Mouse (Mus musculus) layer of hippocampus, adult 18-20 months (tissue): ENCODE measurements around the gene Ralgps1. TPM values are rescaled to one million over a fixed set of nuclear protein-coding genes. Genes with fewer than 3 reads are reported as not detected.

Experiments
- DNase-seq, 2 experiments: peaks; one replicate each; pipeline ENCODE4 v3.0.0; 2022; ENCODE audit warnings: low spot score in 2 of 2
- long read RNA-seq: library from polyadenylated mRNA; stranded (forward); transcript quantifications from one replicate; pipeline ENCODE4 v2.0.0, GENCODE M21; 2021
- total RNA-seq, 2 experiments: library from RNA; stranded (reverse); gene quantifications; 2 replicates each; pipeline ENCODE4 v1.2.3; 2021

The Ralgps1 gene
- total RNA-seq, result 10 to 100 TPM; 60.3 to 62.4 TPM
- long read RNA-seq, full-length matches to known transcripts, result 26 of 54 reads
- long read RNA-seq, partial matches to known transcripts, result 6 of 54 reads
- long read RNA-seq, other reads (novel, unspliced or antisense), result 22 of 54 reads

DNA sequence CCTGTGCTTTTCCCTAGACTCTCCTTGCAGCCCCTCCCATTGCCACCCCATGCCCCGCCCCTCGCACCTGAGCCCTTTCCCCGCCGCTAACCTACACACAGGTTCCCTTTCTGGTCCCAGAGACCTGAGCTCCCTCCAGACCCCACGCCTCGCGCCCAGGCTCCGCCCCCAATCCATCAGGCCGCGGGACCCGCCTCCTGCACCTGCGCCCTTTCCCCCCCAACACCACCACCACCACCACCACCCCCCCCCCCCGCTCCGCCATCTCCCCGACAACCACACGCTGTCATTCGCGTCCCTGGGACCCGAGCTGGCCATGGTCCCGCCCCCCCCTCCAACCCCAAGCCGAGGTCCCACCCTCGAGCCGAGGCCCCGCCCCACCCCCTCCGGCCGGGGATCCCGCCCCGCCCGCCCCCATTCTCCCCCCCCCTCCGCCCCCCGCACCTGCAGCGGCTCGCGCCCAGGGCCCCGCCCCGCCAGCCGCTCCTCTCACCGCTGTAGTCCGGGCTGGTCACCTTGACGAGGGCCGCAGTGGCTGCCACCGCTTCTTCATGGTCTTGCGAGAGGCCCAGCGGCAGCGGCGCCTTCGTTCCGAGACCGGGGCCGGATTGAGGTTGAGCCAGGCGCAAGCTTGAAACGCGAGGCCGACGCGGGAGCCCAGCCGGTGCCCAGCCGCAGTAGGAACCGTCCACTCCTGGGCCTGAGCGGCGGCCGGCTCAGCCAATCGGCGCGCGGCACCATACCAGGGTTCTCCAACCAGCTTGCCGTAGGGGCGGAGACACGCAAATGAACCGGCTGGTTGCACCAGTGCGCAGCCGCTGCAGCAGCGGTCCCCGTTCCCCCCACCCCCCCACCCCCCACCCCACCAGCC is at the start of gene Ralgps1:
Gene Ralgps1, minus strand, starts transcription at position 710 of the 871 bp plus-strand sequence.
- DNase-seq, result peak; percentile 96 to 99

DNA sequence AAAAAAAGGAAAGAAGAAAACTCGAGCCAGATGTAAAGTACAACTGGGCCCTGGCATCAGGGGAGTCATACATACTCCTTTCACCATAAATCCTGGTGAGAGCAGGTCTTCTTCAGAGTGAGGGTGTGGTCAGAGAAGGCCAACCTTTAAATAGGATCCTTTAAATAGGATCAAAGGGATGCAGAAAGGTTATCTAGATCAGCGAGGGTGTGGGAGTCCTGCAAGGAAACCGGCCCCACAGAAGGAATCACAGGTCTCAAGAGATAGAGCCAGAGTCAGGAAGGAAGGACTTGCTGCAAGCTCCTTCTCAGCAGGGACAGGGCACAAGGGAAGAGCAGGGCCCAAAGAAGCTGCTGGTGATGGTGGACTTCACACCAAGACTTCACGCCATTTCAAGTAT is 46.2 kb upstream of the Ralgps1 start:
- DNase-seq, result no peak

DNA sequence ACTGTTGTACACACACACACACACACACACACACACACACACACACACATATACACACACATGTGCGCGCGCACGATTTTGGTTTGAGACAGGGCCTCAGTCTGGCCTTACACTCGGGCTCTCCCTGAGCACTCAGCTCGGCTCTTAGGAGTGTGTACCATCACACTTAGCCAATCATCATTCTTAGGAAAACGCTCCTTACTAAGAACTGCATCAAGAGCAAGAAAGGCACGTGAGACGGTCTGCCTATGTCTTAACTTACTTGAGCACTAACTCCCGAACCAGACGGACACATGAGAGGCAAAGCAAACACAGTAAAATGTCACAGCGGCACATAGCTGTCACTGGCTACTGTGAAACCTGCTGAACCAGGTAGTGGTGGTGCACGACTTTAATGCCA is 42.7 kb upstream of the Ralgps1 start:
- no peak for DNase-seq

DNA sequence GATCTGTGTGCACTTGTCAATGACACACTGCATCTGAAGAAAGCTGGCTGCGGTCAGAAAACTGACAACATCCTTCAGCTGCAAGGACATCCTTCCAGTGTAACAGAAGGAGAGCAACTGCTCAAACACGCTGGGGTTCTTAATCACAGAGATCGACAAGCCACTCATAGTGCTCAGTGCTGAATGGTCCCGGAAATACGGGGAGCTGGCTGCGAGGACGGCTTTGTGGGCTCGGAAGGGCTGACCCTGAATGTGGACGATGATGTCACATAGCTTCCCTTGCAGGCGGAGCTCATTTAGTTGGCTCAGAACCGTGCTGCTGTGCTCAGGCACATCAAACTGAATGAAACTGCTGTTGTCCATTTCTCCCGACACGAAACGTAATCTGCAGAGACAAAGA is 40.8 kb upstream of the Ralgps1 start:
- no peak for DNase-seq

DNA sequence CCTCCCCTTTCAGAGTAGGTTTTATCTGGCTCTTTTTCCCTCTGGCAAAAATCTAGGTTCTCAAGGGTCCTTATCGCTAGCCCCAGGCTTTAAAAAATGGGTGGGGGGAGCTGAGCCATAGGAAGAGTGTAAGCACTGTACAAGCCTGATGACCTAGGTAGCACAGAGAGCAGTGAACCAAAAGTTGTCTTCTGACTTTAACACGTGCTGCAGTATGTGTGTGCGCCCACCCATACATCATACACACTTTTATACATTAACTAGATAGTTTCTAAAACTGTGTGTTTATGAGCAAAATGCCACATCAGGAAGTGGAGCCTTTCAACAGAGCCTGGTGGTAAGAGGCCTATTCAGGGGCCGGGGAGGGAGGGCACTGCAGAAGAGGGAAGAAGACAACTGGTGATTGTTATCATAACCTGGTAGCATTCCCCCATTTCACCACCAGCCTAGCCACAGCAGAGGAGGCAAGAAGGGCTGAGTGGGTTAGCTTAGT is 32.3 kb upstream of the Ralgps1 start:
- DNase-seq, result no peak

DNA sequence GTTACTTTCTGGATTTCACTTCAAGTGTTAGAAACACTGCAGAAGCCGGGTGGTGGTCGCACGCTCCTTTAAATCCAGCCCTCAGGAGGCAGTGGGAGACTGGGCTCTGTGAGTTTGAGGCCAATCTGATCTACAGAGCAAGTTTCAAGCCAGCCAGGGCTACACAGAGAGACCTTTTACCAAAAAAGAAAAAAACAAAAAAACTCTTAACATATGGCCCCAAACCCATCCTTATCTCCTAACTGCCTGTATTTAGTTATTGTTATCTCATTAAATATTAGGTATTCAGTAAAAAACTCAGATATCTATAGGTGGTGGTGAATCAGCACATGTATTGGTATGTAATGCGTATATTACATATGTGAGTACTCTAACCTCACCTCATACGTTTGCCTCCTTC is 31.4 kb upstream of the Ralgps1 start:
- DNase-seq, result no peak

DNA sequence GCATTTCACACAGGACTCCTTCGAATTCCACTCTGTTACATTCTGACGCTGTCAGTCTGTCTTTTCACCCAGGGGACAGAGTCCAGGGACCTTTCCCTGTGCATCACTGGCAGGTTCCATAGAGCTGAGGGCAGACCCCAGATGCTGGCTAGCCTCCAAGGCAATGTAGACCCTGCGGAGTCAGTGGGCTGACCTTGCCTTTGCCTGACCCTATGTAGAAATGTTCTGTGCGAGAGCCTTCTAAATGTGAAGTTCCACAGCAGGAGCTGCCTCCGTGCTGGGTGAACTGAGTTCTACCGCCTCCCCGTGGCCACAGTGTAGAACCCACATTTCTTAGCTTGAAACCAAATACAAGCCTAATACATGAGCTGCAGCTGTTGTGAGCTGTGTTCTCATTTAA is 30.9 kb upstream of the Ralgps1 start:
- DNase-seq, result peak; percentile 51 to 78

DNA sequence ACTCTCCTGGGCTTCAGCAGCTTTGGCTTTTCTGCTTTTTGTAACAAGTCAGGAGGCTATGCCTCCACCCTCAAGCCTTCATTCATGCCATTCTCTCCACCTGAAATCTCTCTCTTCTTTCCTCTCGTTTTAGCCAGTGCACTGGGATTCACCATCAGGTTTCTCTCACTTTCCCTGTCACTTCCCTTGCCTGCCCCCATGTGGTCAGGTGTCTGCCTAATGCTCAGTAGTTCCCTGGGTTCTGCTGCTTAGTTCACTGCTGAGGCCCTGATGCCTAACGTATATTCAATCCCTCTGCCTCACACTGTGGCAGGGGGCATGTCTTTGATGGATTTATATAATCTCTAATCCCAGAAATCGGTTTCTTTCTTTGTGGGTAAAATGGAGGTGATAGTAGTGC is 29.9 kb upstream of the Ralgps1 start:
- DNase-seq, result peak in 1 of 2 experiments; percentile 38

DNA sequence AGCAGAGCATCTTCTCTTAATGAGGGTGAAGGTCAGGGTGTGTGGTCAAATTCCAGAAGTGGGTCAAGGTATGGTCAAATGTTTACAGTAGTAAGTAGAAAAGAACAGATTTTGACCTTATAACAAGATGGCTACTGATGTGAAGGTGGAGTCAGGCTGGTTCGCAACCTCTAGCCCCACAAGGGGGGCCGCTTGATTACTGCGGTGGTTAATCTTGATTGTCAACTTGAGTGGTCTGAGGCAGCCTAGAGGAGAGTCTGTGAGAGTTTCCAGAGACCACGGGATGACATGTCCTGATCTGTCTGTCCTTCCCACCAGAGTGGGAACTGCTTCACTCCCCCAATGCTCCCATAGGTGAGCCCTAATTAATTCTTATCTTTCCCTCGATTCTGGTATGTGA is 29.3 kb upstream of the Ralgps1 start:
- no peak for DNase-seq

DNA sequence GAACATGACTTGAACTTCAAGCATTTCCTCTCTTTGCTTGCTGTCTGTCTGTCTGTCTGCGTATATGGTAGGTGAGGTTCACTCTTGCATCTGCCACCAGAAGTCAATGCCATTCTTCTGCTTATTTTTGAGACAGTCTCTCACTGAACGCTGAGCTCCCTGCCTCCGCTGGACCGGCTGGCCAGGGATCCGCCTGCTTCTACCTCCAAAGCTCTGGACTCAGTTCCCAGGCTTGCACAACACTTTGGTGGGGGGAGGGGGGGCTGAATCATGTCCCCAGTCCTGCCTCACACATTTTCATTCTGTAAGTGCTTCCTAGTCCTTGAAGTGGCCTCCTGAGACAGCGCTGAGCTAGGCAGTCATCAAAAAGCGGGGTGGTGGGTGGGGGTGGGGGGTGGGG is 27.8 kb upstream of the Ralgps1 start:
- no peak for DNase-seq

DNA sequence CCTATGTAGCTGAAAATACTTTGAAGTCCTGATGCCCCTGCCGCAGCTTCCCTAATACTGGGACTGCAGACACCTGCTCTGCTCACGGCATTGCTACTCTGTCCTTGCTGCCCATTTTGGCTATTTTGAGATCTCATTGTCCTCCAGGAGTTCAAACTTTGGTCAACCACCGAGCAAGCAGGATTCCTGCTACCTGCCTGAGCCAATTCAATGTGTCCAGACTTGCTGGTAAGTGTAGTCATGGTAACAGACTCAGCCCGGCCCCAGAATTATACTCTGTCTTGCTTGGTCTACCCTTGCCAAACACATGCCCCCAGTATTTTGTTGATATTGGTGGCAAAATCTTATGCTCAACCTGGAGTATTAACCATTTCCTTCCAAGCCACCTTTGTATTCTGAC is 25.8 kb upstream of the Ralgps1 start:
- no peak for DNase-seq

DNA sequence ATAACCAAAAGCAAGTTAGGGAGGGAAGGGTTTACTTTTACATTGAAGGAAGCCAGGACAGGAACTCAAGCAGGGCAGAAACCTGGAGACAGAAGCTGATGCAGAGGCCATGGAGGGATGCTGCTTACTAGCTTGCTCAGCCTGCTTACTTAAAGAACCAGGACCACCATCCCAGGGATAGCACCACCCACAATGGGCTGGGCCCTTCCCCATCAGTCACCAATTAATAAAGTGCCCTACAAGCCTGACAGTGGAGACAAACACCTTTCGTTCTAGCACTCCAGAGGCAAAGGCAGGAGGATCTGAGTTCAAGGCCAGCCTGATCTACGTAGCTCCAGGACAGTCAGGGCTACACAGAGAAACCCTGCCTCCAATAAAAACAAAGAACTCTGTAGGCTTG is 23.8 kb upstream of the Ralgps1 start:
- no peak for DNase-seq

DNA sequence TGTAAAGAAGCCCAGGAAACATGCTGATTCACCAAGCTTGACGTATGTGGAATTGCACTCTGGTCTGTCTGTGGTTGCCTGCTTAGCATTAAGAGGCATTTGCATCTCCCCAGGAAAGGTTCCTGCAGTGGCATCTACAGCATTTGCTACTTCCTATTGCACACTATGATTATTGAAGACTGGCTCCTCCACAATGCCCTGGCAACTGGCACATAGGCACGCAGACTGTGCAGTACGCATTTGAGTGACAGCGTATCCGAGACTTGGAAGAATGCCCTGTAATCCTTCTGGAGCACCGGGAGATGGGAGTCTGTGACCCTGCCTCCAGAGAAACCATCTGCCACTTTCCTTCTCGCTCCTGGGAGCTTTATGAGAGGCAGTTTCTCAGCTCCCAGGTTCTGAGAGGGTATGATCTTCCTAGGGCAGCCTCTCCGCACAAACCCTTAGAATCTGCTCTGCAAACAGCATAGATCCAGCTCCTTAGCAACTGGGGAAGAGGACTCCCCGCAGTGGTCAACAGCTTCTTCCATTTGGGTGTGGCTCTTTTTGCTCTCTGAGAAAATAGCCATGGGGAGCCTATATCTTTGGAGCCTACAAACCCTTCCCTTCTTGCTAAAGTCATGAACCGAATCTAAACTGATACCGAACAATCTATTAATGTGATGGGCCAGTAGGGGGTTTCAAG is 22.8 kb upstream of the Ralgps1 start:
- peak; percentile 63 to 80 for DNase-seq

DNA sequence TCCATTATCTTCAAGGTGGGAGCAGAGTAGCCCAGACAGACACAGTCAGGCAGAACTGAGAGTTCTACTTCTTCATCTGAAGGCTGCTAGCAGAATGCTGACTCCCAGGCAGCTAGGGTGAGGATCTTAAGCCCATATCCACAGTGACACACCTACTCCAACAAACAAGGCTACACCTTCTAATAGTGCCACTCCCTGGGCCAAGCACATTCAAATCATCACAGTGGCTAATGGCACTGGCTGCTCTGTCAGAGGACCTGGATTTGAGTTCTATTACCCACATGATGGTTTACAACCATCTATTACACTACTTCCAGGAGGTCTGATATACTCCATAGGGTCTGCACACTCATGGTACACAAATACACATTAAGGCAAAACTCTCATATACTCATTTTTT is 21.7 kb upstream of the Ralgps1 start:
- DNase-seq, result no peak

DNA sequence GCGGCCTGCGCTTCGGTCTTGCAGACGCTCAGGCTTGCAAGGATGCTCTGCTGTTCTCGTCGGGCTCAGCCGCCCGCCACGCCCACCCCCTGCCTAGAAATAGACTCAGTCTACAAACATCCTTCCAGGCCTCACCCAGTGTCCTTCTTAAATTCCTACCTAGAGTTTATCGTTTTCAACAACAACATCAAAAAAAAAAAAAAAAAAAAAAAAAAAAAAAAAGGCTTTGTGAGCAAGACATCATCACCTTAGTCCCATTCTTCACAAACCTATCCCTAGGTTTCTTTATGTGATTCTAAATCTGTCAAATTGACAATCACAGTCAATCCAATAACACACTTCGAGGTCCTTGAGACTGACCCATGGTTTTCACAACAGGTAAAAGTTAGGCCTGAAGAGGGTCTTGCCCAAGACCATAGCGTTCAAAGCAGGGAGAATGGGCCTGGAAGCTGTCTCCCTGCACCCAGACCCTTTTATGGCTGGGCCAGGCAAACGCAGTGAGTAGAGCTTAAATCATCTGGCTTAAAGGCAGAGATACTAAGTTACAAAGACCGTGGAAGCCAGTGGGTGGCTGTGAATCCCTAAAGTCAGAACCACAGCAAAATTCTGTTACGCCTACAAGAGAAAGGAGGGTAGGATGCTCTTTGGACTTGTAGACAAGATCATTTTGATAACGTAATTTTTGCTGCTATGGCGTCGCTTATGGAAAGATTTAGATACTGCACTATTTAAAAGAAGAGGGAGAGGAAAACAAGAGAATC is 542 bp upstream of the Ralgps1 start:
- no peak for DNase-seq

DNA sequence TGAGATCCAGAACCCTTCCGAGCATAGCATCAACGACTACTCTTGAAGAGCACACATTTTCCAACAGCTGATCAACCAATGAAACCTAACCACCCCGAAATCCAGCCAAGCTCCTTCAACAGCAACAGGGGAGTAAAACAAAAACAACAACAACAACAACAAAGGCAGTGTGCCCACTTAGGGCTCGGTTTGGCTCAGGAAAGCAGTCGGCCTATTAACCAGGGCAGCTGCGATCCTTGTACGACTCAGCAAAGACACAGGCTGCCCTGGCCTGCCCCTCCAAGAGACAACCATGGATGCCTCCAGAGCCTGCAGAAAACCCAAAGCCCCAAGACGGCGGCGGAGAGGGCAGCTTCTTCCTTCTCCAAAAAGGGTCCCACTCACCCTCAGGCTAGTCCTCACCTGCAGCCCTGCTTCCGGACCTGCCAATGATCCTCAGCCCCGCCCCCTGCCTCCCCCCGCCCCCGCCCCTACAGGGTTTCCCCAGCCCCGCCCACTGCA is 960 bp downstream of the Ralgps1 start:
- no peak for DNase-seq

DNA sequence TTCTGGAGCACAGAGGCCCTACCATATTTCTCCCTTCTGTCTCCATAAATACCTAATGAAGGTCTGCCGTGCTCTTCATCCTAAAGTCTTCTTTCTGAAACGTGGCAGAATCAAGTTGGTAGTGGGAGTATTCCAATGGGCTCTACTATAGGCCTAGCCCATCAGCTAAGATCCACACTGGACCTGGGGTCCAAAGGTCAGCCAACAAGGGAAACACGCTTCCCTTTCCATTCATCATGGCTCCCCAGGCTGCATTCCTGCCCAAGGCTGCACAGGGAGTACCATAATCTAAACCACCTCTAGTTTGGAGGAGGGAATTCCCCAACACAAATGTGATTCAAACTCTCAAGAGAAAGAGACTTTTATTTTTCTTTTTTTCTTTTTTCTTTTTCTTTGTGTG is 1.8 kb downstream of the Ralgps1 start:
- no peak for DNase-seq

DNA sequence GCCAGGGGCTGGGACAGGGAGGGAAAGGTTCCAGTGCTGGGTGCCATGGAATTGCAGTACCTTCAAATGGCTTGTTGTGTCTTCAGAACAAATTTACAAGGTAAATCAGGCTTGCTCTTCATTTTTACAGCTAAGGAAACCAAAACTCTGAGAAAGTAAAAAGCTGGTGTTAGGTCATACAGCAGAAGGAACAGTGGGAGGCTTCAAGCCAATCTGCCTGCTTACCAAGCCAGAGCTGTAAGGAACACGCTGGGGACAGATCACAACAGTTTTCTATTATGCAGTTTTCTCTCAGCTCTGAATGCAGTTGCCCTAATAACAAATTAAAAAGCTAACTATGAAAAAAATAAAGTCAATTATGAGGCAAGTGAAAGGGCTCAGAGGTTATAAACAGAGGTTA is 2.8 kb downstream of the Ralgps1 start:
- DNase-seq, result peak in 1 of 2 experiments; percentile 60

DNA sequence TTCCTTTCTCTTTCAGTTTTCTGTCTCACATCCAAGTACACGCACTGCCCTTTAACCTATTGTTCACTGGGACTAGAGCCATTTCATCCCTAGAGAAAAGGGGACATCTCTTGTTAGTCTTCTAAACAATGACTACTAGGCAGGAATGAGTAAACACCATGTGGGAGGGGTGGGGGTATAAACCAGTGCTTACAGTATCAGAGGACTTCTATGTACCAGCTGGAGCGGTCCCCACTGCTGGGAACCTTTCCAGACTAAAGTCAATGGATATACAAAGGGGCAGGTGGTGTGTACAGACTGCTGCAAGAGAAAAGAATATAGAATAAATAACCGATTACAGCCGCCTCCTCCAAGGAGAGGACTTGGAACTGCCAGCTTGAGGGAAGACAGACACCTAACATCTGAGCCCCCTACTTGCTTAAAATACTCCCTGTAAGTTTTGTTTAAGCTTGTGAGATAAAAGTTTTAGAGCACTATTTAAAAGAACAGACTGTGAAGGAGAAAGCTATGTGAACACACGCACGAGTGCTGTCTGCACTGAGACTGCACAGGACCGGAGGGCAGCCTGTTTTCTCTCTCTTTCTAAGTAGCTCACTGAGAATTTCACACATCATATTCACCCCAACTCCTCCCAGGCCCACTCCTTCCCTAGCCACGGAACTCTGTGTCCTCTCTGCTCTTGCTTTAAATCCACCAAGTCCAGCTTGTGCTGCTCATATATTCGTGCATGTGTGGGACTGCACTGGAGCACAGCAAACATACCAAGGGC is 5.4 kb downstream of the Ralgps1 start:
- DNase-seq, result peak in 1 of 2 experiments; percentile 84

DNA sequence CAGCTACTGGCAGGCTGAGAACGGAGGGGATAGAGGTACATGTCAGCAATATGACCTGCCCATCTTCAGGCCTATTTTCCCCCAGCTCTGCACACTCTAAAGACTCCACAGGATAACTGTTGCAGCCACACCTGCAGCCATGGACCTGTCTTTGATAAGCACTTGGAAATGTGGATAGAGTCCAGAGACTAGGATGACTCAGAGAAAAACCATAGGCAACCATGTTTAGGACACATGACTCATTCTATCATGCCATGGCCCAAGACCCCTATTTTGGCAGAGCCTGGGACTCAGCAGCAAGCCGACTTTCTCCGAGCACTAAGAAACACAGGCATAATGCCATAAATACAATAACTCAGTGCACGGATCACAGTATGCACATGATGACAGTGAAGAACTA is 6.6 kb downstream of the Ralgps1 start:
- DNase-seq, result no peak

DNA sequence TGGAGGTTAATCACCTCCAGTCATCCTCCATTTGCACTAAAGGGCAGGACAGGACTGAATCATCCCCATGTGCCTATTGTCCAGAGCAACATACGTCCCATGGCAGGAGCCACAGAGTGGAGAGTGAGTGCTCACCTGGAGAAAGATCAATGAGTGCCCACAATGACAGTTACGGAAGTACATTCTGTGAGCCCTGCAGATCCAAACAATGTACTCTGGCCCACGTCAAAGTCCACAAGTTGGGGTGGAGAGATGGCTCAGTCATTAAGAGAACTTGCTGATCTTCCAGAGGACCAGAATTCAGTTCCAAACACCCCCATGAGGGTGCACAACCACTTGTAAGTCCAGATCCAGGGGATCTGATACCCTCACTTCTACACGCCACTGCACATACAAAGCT is 7.4 kb downstream of the Ralgps1 start:
- no peak for DNase-seq
